Comparison of ENCODE assay signal across 5 mouse cellular contexts in the genomic region with DNA sequence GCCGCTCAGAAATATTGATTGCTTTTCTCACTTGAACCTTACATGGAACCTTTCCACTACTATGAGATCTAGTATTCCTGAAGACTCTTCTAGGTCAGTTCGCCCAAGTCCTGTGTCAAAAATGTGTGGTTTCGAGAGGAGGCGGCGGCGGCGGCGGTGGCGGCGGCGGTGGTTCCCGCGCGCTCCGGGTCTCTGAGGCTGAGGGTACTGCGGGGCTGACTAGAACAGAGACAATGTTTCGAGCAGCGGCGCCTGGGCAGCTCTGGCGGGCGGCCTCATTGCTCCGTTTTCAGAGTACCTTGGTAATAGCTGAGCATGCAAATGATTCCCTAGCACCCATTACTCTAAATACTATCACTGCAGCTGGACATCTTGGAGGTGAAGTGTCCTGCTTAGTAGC.
DNase-seq lines count a peak whose midpoint lies in the region; ATAC-seq lines count a peak whose summit lies in the region.
"Not testable (repeated sequence)": the region's sequence is repeated elsewhere in the genome, so short reads cannot be mapped to it uniquely, and the experiment has no call there.

No protein-coding gene starts in this region.

- H3K9me3 ChIP-seq in ES-E14 (ENCODE audit: control insufficient read depth, insufficient read depth, low read depth, low read length); forebrain, embryonic 12.5 days: not testable (repeated sequence)

- H3K36me3 ChIP-seq in ES-E14 (ENCODE audit: control insufficient read depth, insufficient read depth, low read length, poor library complexity, severe bottlenecking); forebrain, embryonic 12.5 days (replicated peaks): not testable (repeated sequence)

- not testable (repeated sequence) for H3K4me1 ChIP-seq in ES-E14 (ENCODE audit: control insufficient read depth in 2 of 2, insufficient read depth in 2 of 2, low read length in 2 of 2, poor library complexity in 1 of 2); forebrain, embryonic 12.5 days

- H3K4me2 ChIP-seq in forebrain, embryonic 12.5 days: not testable (repeated sequence)

- WGBS in forebrain, embryonic 12.5 days: 88% methylated on average over 22 of the region's 22 CpGs

- not testable (repeated sequence) for H3K9ac ChIP-seq in ES-E14 (ENCODE audit: insufficient read depth, low read depth, low read length, poor library complexity, severe bottlenecking); forebrain, embryonic 12.5 days

- DNase-seq in ES-E14 (ENCODE audit: low read depth, low spot score): peak; percentile 3

- peak overlapping the region in 1 of 2 experiments; percentile 34; a peak in 1 of 4 replicates for H3K4me3 ChIP-seq in ES-E14 (ENCODE audit: insufficient read depth in 1 of 2, low read depth in 1 of 2, low read length in 2 of 2, poor library complexity in 1 of 2, severe bottlenecking in 1 of 2)
- not testable (repeated sequence) for H3K4me3 ChIP-seq in forebrain, embryonic 12.5 days (replicated peaks)

- peak; percentile 75 for ATAC-seq in erythroblast, adult 5-6 weeks (replicated peaks; ENCODE audit: low FRiP score, poor library complexity, severe bottlenecking)
- ATAC-seq in forebrain, embryonic 12.5 days (ENCODE audit: low FRiP score): 0 out of 2 replicates have a peak, but pooled peaks have one; percentile 46
- ATAC-seq in megakaryocyte, adult 5-6 weeks (ENCODE audit: poor library complexity, severe bottlenecking): peak; percentile 56; the same call in 1 of the 2 replicates
- ATAC-seq in megakaryocyte-erythroid progenitor cell, adult 5-6 weeks (replicated peaks; ENCODE audit: low FRiP score, low TSS enrichment, poor library complexity, severe bottlenecking): peak; percentile 79; the same call in 1 of the 2 replicates

- in situ Hi-C loops in ES-E14 (cut with MboI; ENCODE audit: low sequenced_read_pairs in 2 of 2, unreplicated experiment in 2 of 2): not testable (repeated sequence)

- H3K27ac ChIP-seq in ES-E14 (ENCODE audit: insufficient read depth, low read depth, low read length, poor library complexity, severe bottlenecking); forebrain, embryonic 12.5 days: not testable (repeated sequence)

- H3K27me3 ChIP-seq in forebrain, embryonic 12.5 days: not testable (repeated sequence)
